Mouse (Mus musculus) brain, adult 2 months (tissue): ENCODE results near the gene Rpl3l.

Experiments used
- DNase-seq: peaks from one replicate; pipeline ENCODE4 v3.0.0; 2011; ENCODE audit warnings: low read depth, low spot score

The Rpl3l gene

DNA sequence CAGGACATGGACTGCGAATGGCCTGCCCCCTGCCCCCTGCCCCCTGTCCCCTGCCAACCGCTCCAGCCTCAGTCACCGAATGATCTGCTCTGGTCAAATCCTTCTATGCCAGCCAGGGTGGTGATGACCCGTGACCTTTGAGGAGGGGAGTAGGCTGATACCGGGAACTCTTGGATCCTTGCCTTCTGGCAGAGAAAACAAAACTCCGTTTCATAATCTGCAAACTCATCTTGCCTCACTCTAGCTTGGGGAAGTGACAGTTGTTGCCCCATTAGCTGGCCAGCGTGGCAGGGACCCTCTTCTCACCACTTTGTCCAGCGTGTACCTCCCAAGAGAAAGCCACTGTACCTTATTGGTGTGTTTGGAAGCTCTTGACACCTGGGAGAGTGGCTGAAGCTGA is 14.7 kb downstream of the Rpl3l start:
- DNase-seq = peak; percentile 81

DNA sequence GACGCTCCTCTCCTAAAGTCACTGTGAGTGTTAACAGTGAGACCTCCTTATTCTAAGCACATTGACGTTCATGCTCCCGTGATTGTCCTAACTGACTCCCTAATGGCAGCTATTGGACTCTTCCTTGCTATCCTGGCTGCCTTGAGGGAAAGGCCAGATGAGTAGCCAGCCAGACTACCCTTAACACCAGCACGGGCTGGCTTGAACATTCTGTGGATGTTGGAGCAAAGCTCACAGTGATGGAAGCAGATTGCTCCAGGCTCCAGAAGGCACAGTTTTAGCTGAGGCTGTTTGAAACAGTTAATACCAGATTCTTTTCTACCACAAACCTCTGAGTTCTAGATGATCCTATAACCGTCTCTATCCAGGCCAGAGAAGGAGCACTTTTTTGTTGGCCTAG is 16.3 kb downstream of the Rpl3l start:
- no peak for DNase-seq

- DNase-seq = no peak
Measured at GRCm38 (mm10) chr17:24744381-24744780, 16.8 kb downstream of the Rpl3l start.

DNA sequence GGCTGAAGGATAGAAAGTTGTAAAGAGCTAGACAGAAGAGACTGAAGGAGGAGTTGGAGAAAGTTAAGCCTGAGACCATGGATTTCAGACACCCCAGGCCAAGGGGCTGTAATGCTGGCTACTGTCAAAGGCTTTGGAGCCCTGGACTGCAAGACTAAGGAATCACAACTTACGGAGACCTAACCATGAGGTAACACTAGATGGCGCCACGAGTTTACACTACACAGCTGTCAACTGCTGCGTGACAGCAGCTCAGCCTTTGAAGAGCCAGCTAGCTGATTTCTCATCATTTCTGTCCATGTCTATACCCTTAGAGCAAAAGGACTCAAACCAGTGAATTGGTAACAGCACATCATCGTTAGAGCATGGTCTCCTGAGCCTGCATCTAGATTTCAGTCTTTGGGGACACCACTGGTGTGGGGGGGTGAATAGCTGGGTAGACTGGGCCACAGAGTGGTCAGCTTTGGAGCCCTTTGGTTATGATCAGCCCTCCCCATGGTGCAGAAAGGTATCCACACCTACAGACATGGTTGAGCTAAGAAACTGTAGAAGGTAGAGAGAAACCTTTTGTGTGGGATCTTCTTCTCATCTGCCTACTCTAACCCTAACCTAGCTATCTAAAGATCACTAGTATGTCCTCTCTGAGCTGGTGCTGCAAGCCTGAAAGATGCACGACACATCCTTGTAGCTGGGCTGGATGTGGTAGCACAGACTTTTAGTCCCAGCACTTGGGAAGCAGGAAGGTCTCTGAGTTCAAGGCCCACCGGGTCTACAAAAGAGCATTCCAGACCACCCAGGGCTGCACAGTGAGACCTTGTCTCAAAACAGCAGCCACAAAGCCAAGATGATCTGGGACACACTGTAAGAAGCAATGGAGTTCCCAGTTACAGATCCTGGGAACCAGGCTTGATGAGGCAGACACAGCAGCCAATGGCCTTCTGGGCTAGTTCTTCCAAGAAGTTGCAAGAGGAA is 18.2 kb downstream of the Rpl3l start:
- peak; percentile 94 for DNase-seq

GRCm38 (mm10) chr17:24746986-24747385 is 19.4 kb downstream of the Rpl3l start:
- DNase-seq = no peak

- DNase-seq = no peak
Measured at GRCm38 (mm10) chr17:24751528-24751927, 23.9 kb downstream of the Rpl3l start.

DNA sequence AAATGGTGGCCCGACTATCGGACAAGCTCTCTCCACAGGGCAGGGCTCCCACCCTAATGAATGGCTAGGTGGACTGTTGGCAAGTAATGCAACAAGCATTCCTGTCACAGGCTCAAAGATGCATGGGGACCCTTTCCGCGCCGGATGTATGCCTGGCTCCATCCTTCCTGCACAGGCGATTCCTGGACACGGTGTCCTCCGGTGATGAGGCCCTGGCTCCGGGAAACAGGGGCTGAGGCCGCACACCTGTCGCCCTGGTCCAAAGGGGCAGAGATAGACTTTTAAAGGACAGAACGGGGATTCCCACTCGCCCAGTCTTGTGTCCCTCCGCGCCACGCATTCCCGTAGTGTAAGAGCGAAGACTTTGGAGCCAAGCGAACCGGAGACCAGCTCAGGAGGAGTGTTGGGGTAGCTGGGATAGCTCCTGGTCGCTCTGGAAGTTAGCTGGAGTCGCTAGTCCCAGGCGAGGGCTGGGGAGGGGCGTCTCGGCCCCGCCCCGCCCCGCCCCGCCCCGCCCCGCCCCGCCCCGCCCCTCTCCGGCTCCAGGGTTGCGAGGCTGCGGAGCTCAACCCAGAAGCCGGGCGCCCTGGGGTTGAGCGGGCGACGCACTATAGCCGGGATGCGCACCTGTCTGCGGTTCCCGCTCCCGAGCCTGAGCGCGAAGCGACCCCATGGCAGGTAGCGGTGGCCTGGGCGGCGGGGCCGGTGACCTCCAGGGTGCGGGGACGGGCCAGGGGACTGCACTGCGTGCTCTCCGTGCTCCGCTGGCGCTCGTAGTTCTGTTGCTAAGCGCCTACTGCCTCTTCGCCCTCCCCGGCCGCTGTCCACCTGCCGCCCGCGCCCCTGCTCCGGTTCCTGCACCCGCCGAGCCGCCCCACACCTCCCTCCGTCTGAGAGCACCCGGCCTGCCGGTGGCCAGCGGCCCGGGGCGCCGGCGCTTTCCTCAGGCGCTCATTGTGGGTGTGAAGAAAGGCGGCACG is 25.1 kb downstream of the Rpl3l start, which contains the start of gene Hs3st6:
Hs3st6 (plus strand) TSS at position 574 of the 980 bp plus-strand sequence.
- DNase-seq = no peak

DNA sequence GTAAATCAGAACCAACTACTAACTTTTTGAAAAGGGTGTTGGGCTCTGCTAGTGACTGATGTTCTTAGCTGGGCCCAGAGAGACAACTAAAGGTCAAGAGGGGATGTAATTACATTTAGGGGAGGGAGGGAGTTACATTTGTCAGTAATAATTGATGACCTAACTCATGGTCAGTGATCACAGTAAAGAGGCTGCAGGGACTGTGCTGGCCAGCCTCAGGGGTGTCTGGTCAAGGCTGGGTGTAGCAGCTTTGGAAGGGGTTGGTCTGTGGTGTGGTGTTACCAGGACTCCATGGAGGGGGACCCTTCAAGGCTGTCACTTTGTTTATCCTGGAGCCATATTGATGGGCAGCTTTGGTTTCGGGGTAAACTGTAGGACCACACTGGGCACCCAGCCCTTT is 29.8 kb downstream of the Rpl3l start:
- no peak for DNase-seq

GRCm38 (mm10) chr17:24761121-24761520 is 33.5 kb downstream of the Rpl3l start:
- DNase-seq = no peak

DNA sequence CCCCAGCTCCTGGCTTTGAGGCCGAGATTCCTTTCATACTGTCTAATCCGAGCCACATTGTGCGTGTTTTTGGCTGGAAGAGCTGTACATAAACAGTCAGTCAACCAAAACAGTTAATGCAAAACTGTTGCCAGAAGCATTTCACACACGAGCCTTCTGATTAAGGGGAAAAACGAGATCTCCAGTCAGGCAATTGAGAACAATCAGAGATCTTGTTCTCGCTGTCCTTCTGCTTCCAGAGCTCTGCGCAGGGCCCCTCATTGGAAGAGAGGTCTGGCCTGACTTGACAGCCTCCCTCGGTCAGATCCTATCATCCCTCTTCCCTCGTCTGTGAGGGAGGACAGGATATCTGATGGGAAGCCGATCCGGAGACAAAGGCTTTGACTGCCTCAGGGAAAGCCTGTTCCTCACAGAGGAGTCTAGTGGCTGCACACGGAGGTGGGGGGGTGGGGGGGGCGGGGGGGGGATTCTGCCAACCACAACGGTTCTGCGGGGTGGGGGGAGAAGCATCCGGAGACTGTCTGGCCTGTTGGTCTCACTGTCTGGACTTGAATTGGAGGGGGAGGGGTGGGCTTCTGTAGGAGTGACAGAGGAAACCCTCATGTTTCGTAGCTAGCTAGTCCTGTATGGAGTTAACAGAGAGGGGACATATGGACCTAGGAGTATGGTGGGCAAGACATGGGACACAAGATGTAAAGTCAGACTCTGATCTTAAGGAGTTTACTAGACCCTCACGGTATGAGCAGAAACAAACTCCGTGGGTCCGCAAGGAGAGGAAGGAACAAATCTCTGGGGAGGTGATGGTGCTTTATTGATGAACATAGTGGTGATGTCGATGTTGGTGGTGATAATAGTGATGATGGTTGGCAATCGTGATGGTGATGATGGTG is 37.6 kb downstream of the Rpl3l start:
- DNase-seq = peak; percentile 9

DNA sequence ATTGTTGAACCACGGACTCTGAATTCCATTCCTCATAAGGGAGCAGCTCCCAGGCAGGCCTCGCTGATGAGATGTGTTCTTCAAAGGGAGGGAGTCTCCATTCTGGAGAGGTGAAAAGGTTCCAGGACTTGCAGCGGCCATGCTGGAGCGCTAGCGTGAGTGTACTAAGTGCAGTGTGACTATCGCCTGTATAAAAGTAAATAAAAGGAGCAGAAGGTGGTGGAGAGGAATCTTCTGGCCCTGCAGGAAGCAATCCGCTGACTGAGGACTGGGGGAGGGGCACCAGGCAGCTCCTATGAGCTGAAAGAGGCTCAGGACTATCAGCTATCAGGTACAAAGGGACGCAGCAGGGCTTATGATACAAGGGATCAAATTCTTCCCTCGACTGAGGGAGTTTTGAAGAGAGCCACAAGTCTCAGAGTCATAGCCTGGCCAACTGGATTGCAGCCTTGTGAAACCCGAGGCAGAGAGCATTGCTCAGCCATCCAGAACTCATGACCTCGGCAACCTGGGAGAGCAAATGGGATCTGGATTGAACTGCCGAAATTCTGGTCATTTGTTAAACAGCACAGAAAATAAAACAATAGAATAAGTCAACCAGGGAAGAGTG is 38.8 kb downstream of the Rpl3l start:
- no peak for DNase-seq

DNA sequence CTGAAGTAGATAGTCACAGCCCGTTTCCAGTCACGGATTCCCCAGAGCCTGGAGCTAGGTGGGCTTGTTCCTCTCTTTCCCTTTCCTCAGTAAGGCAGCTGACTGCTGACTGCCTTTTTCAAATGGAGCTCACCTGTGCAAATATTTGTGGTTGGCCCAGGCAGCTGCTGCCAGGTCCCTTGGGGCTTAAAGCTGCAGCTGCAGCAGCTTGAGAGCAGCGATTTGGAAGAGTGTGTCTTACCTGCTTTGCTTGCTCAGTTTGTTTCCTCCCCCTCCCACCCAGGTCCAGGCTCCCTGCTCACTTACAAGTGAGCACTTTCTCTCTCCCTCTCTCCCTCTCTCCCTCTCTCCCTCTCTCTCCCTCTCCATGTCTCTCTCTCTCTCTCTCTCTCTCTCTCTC is 41.5 kb downstream of the Rpl3l start:
- DNase-seq = no peak

DNA sequence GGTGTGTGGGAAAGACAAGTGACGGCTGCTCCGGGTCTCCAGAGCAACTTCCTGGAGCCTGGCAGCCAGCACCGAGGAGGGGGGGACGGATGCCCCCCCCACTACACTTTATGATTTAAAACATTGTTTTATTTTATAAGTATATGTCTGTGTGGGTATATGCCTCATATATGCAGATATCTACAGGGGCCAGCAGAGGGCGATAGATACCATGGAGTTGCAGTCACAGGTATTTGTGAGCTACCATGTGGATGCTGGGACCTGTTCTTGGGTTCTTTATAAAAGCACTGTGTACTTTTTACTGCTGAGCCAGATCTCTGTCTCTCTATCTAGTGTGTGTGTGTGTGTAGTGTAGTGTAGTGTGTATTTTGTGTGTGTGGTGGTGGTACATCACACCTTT is 45.6 kb downstream of the Rpl3l start:
- no peak for DNase-seq

- DNase-seq = no peak
Measured at GRCm38 (mm10) chr17:24775173-24775572, 47.6 kb downstream of the Rpl3l start.

- DNase-seq = no peak
Measured at GRCm38 (mm10) chr17:24777073-24777472, 49.5 kb downstream of the Rpl3l start.

- DNase-seq = no peak
Measured at GRCm38 (mm10) chr17:24780821-24781220, 53.2 kb downstream of the Rpl3l start.
